Mouse (Mus musculus): ENCODE measurements around the gene Mea1. TPM values are rescaled to one million over a fixed set of nuclear protein-coding genes. Genes with fewer than 3 reads are reported as not detected.
A peak's percentile ranks its signal among the peaks of the same experiment; 100 is the strongest.

Mea1 gene
- polyA plus RNA-seq, 1 experiment: 55.7 TPM

GRCm38 (mm10) chr17:46644916-46645475, 33.6 kb upstream of the Mea1 start:
- H3K4me1 ChIP-seq (replicated peaks; ENCODE audit: control insufficient read depth, insufficient read depth, low read length): peaks cover 9% of the 10 kb centered on the region
- H3K27ac ChIP-seq (ENCODE audit: control insufficient read depth, insufficient read depth, low read length): no peak overlapping the region
- no peak for DNase-seq
- H3K27me3 ChIP-seq (ENCODE audit: control insufficient read depth, insufficient read depth, low read length): no peaks in the 10 kb centered on the region
- WGBS: 21% methylated on average over 11 of the region's 11 CpGs
- TF ChIP-seq POLR2A (IDR thresholded peaks at IDR 0.05; ENCODE audit: control insufficient read depth, extremely low read depth, insufficient read depth, low read length, poor library complexity) (no peak), CTCF (IDR thresholded peaks at IDR 0.05; ENCODE audit: borderline replicate concordance, control insufficient read depth, extremely low read depth, insufficient read depth, low read length, poor library complexity) (no peak)
- H3K4me3 ChIP-seq (ENCODE audit: control insufficient read depth, insufficient read depth, low read length): peak overlapping the region; percentile 61
- H3K36me3 ChIP-seq (ENCODE audit: control insufficient read depth, insufficient read depth, low read length): no peaks in the 10 kb centered on the region

DNA sequence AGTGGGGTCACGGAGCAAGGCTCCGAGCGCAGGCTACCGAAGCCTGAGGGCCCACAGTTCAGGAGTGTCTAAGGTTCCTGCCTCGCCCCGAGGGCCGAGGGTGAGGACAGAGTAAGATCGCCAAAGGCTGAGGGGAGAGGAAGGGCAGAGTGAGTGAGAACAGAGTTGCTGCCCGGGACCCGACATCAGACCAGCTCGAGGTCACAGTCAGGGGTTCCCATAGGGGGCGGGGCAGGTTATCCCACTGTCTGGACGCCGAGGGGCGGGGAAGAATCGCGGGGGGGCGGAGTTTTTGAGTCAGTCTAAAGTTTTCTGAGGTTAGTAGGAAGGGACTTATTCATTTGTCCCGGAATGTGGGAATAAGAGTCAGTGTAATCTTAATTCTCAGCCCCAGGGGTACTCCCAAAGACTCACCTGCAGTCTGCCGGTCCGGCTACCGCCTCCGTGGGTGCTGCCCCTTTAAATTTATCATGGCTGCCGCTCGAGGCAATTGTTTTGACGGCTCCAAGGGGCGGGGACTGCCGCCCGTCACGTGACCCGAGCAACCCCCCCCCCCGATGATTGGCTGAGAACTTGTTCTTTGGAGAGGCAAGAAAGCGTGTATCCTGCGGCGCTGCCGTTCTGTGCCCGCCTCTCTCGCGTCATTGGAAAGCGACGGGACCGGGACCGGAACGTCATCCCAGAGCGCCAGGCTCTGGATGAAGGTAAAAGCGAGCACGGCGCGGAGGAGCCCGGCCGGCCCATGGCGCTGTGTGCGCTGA, 32.9 kb upstream of the Mea1 start, which contains the start of the genes Klc4 and Mrpl2:
Gene Klc4, minus strand, starts transcription at position 462 of the 761 bp plus-strand sequence.
Gene Mrpl2, plus strand, starts transcription at position 669 of the 761 bp plus-strand sequence.
- DNase-seq: peak; percentile 99
- TF ChIP-seq POLR2A (IDR thresholded peaks at IDR 0.05; ENCODE audit: control insufficient read depth, extremely low read depth, insufficient read depth, low read length, poor library complexity) (peak; percentile 83), CTCF (IDR thresholded peaks at IDR 0.05; ENCODE audit: borderline replicate concordance, control insufficient read depth, extremely low read depth, insufficient read depth, low read length, poor library complexity) (no peak)
- Histone ChIP-seq H3K36me3 (ENCODE audit: control insufficient read depth, insufficient read depth, low read length) (no peaks in the 10 kb centered on the region), H3K27ac (ENCODE audit: control insufficient read depth, insufficient read depth, low read length) (no peak within 1 kb of the TSS), H3K4me3 (ENCODE audit: control insufficient read depth, insufficient read depth, low read length) (peak within 1 kb of the TSS; percentile 72), H3K4me1 (replicated peaks; ENCODE audit: control insufficient read depth, insufficient read depth, low read length) (peaks cover 12% of the 10 kb centered on the region), H3K27me3 (ENCODE audit: control insufficient read depth, insufficient read depth, low read length) (no peaks in the 10 kb centered on the region)
- WGBS: under 1% methylated on average over 53 of the region's 53 CpGs

DNA sequence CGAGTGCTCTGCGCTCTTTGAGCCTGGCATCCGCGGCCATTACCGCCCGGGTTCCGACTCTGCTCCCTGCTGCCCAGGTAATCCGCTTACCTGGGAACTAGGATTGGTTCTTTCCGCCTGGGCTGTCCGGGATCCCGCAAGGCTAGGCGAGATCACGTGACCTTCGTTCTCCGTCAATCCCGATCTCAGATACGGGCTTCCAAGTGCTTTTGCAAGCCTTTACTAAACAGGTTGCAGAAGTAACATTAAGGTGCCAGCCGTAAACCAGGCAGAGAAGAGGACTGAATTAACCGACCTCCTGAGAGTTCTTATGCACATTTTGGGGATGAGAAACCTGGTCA, 32.3 kb upstream of the Mea1 start:
- H3K27me3 ChIP-seq (ENCODE audit: control insufficient read depth, insufficient read depth, low read length): no peaks in the 10 kb centered on the region
- TF ChIP-seq POLR2A (IDR thresholded peaks at IDR 0.05; ENCODE audit: control insufficient read depth, extremely low read depth, insufficient read depth, low read length, poor library complexity) (no peak), CTCF (IDR thresholded peaks at IDR 0.05; ENCODE audit: borderline replicate concordance, control insufficient read depth, extremely low read depth, insufficient read depth, low read length, poor library complexity) (no peak)
- no peak for DNase-seq
- H3K4me3 ChIP-seq (ENCODE audit: control insufficient read depth, insufficient read depth, low read length): peak overlapping the region; percentile 72
- H3K27ac ChIP-seq (ENCODE audit: control insufficient read depth, insufficient read depth, low read length): no peak overlapping the region
- H3K36me3 ChIP-seq (ENCODE audit: control insufficient read depth, insufficient read depth, low read length): no peaks in the 10 kb centered on the region
- under 1% methylated on average over 19 of the region's 19 CpGs for WGBS
- H3K4me1 ChIP-seq (replicated peaks; ENCODE audit: control insufficient read depth, insufficient read depth, low read length): peaks cover 18% of the 10 kb centered on the region

DNA sequence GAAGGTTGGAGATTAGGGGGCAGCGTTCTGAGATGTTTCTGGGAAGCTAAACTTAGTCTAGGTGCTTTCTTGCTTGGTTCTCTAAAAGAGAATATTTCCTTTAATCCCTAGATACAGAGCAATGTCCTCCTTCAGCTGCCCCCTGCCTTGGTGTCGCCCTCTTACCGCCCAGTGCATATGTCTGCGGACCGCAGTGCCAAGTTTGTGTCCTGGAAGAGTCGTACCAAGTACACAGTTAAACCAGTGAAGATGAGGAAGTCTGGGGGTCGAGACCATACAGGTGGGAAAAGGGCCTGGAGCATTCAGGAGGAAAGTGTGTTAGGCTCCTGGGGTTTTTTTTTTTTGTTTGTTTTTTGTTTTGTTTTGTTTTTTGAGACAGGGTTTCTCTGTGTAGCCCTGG, 31.3 kb upstream of the Mea1 start:
- Histone ChIP-seq H3K4me1 (replicated peaks; ENCODE audit: control insufficient read depth, insufficient read depth, low read length) (peaks cover 24% of the 10 kb centered on the region), H3K4me3 (ENCODE audit: control insufficient read depth, insufficient read depth, low read length) (no peak overlapping the region), H3K27ac (ENCODE audit: control insufficient read depth, insufficient read depth, low read length) (no peak overlapping the region), H3K36me3 (ENCODE audit: control insufficient read depth, insufficient read depth, low read length) (no peaks in the 10 kb centered on the region), H3K27me3 (ENCODE audit: control insufficient read depth, insufficient read depth, low read length) (no peaks in the 10 kb centered on the region)
- DNase-seq: no peak
- TF ChIP-seq POLR2A (IDR thresholded peaks at IDR 0.05; ENCODE audit: control insufficient read depth, extremely low read depth, insufficient read depth, low read length, poor library complexity) (no peak), CTCF (IDR thresholded peaks at IDR 0.05; ENCODE audit: borderline replicate concordance, control insufficient read depth, extremely low read depth, insufficient read depth, low read length, poor library complexity) (no peak)
- WGBS: 97% methylated on average over 7 of the region's 7 CpGs

DNA sequence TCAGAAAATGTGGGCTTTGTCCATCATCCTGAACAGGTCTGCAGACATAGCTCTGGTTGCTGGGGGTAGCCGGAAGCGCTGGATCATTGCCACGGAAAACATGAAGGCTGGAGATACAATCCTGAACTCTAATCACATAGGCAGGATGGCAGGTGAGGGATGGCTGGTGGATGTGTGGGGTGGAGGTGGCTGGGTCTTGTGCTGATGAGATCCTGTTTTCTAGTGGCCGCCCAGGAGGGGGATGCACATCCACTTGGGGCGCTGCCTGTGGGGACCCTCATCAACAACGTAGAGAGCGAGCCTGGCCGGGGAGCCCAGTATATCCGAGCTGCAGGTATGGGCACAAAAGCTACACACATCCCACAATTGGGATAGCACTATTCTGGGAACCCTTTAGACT, 30.2 kb upstream of the Mea1 start:
- 95% methylated on average over 9 of the region's 9 CpGs for WGBS
- Histone ChIP-seq H3K4me1 (replicated peaks; ENCODE audit: control insufficient read depth, insufficient read depth, low read length) (peaks cover 24% of the 10 kb centered on the region), H3K27me3 (ENCODE audit: control insufficient read depth, insufficient read depth, low read length) (no peaks in the 10 kb centered on the region), H3K27ac (ENCODE audit: control insufficient read depth, insufficient read depth, low read length) (no peak overlapping the region), H3K4me3 (ENCODE audit: control insufficient read depth, insufficient read depth, low read length) (no peak overlapping the region), H3K36me3 (ENCODE audit: control insufficient read depth, insufficient read depth, low read length) (no peaks in the 10 kb centered on the region)
- TF ChIP-seq POLR2A (IDR thresholded peaks at IDR 0.05; ENCODE audit: control insufficient read depth, extremely low read depth, insufficient read depth, low read length, poor library complexity): no peak
- no peak for TF ChIP-seq CTCF (IDR thresholded peaks at IDR 0.05; ENCODE audit: borderline replicate concordance, control insufficient read depth, extremely low read depth, insufficient read depth, low read length, poor library complexity)
- no peak for DNase-seq

DNA sequence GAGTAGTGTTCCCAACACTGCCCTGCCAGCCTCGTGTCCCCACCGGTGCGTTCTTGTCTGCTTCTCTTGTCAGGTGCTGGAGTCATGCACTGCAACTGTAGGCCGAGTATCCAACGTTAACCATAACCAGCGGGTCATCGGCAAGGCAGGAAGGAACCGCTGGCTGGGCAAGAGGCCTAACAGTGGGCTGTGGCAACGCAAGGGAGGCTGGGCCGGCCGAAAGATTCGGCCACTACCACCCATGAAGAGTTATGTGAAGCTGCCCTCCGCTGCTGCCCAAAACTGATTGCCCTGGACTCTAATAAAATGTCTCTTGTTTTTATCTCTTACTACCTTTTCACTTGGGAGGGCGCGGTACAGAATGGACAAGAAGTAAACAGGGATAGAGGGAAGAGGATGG, 28.8 kb upstream of the Mea1 start:
- peaks cover 22% of the 10 kb centered on the region for H3K4me1 ChIP-seq (replicated peaks; ENCODE audit: control insufficient read depth, insufficient read depth, low read length)
- TF ChIP-seq CTCF (IDR thresholded peaks at IDR 0.05; ENCODE audit: borderline replicate concordance, control insufficient read depth, extremely low read depth, insufficient read depth, low read length, poor library complexity): no peak
- no peak for TF ChIP-seq POLR2A (IDR thresholded peaks at IDR 0.05; ENCODE audit: control insufficient read depth, extremely low read depth, insufficient read depth, low read length, poor library complexity)
- peak overlapping the region; percentile 71 for H3K4me3 ChIP-seq (ENCODE audit: control insufficient read depth, insufficient read depth, low read length)
- no peak for DNase-seq
- 72% methylated on average over 15 of the region's 15 CpGs for WGBS
- peak overlapping the region; percentile 50 for H3K27ac ChIP-seq (ENCODE audit: control insufficient read depth, insufficient read depth, low read length)
- H3K27me3 ChIP-seq (ENCODE audit: control insufficient read depth, insufficient read depth, low read length): no peaks in the 10 kb centered on the region
- H3K36me3 ChIP-seq (ENCODE audit: control insufficient read depth, insufficient read depth, low read length): no peaks in the 10 kb centered on the region
